Mouse (Mus musculus): Measurements from ENCODE around the gene Ackr3. TPM values are rescaled to one million over a fixed set of nuclear protein-coding genes. Genes with fewer than 3 reads are reported as not detected.

Gene Ackr3
- polyA plus RNA-seq, 1 experiment from 2014 or later = 3.5 TPM

DNA sequence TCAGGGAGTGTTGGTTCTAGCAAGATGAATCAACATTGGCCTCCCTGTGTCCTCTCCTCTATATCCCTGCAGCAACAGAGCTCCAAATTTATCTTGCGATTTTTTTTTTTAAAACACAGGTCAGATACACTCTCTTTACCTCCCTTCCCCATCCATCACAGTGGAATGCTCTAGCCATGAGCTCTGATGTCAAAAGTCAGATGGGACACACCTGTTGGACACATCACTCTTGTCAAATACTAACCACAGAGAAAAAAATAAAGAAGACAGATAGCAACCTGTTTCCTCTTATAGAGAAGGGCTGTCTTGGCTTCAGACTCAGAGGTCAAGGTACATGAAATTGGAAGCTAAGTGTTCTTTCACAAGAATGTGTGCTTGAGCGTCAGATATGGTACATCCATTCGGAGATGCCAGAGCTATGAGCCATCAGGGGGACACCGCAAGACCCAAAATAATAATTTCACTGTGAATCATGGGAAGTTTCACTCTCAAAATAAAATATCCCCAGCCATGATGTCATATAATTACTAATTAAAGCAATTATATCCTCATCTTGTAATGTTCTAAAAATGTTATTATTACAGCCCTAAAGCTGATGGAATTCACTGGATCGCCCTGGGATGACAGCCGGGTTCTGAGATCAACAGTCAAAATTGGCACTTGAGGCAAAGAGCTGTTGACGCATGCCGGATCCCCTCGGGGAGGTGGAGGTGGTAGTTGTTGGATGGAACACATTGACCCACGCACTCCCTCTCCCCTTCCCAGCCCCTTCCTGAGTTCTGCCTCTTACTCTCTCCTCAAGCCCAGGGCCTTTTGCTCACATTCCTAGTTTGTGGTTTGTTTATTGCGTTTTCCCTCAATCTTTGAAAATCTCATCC is 57.2 kb downstream of the Ackr3 start:
- H3K4me2 ChIP-seq = no peak overlapping the region
- no peak for ATAC-seq (ENCODE audit: low read depth)
- WGBS (ENCODE audit: insufficient replicate concordance) = 81% methylated on average over 11 of the region's 11 CpGs
- H3K9ac ChIP-seq = no peak overlapping the region
- no peaks in the 10 kb centered on the region; the same call in 1 of the 2 replicates for H3K4me1 ChIP-seq (replicated peaks)
- no peak overlapping the region for H3K27ac ChIP-seq
- no peaks in the 10 kb centered on the region for H3K9me3 ChIP-seq (replicated peaks)
- H3K4me3 ChIP-seq (replicated peaks) = no peak overlapping the region
- no peaks in the 10 kb centered on the region for H3K36me3 ChIP-seq
- no peak for DNase-seq
- peaks cover 13% of the 10 kb centered on the region; the same call in 1 of the 2 replicates for H3K27me3 ChIP-seq

DNA sequence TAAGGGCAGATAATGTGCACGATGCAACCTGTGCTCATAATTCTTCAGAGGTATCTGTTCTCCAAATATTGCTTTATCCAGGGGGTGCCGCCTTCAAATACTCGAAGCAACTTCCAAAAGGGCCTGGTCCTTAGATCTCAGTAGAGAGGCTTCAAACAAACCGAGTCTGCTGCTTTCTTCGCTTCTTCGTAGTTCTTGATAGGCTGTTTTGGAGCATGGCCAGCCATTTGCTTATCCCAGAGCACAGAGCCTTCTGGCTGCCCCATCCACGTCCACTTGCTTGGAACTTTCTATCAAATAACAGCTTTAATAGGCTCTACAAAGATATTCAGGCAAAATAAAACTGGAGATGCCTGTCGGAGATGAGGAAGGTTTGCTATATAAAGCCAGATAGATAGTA is 58.6 kb downstream of the Ackr3 start:
- ATAC-seq (ENCODE audit: low read depth) = no peak
- DNase-seq = no peak
- H3K27ac ChIP-seq = no peak overlapping the region
- H3K4me2 ChIP-seq = no peak overlapping the region
- no peaks in the 10 kb centered on the region for H3K36me3 ChIP-seq
- peaks cover 21% of the 10 kb centered on the region for H3K27me3 ChIP-seq
- H3K4me1 ChIP-seq (replicated peaks) = no peaks in the 10 kb centered on the region; the same call in 1 of the 2 replicates
- 67% methylated on average over 8 of the region's 8 CpGs for WGBS (ENCODE audit: insufficient replicate concordance)
- no peak overlapping the region for H3K4me3 ChIP-seq (replicated peaks)
- no peaks in the 10 kb centered on the region for H3K9me3 ChIP-seq (replicated peaks)
- H3K9ac ChIP-seq = no peak overlapping the region

Other genes starting within 250 kb of the Ackr3 start
- not detected in 2 replicates for gene Asb18, start 189.3 kb upstream of the Ackr3 start, polyA plus RNA-seq (2015; fragmentation: Nextera tagmentation; extraction: Ambion mirVana)
- 0.19 TPM in 1 of 2 replicates, not detected in the other for gene Iqca, start 50.6 kb upstream of the Ackr3 start, polyA plus RNA-seq (2015; fragmentation: Nextera tagmentation; extraction: Ambion mirVana)